Mouse (Mus musculus): ENCODE data around the gene Becn1.

DNA sequence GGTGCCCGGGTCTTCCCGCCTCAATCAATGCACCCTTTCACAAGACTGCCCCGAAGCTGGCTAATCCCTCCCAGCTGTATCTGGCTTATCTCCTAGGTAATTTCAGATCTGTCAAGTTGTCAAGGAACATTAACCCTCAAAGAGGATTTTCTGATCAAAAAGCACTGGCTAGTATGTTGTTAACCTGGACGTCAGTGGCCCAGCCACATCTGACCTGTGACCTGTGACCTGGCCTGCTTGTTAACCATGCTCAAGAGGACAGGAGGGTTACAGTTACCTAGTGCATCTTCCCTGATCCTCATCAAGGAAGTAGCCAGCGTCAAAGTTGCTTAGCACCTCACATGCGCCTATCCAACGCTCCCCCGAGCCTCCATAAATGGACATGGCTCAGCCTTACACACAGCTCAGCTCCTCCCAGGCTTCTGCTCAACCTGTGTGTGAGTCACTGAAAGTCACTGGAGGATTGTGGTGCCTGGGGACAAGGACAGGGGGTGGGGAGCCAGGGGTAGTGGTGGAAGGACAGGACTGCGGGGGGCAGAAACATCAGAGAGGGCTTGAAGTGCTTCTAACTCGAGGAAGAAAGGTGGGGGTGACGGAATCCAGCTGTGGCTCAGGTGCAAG, 49.1 kb upstream of the Becn1 start:
- TF ChIP-seq CTCF (IDR thresholded peaks at IDR 0.05; ENCODE audit: insufficient read depth, low read depth, low read length), result no peak
- TF ChIP-seq POLR2A (IDR thresholded peaks at IDR 0.05; ENCODE audit: insufficient read depth, low read depth, low read length), result no peak
